Mouse (Mus musculus) embryonic fibroblast, embryonic 13.5 days (primary cell): ENCODE data around the gene Wdr60.

Source experiments
- CTCF ChIP-seq: IDR thresholded peaks from 2 replicates; pipeline ENCODE4 v1.5.1; 2011; ENCODE audit warnings: mild to moderate bottlenecking, control low read depth, low read length, moderate library complexity, borderline replicate concordance; ENCODE audit not compliant: insufficient read depth
- POLR2A ChIP-seq: IDR thresholded peaks from 2 replicates; pipeline ENCODE4 v1.6.1; 2011; ENCODE audit warnings: low read depth, mild to moderate bottlenecking, control low read depth, low read length, moderate library complexity

GRCm38 (mm10) chr12:116226289-116227057 lies 36.3 kb downstream of the Wdr60 start:
- no peak for TF ChIP-seq POLR2A
- TF ChIP-seq CTCF = no peak
